Mouse (Mus musculus): ENCODE results near the gene Fzr1. TPM values are rescaled to one million over a fixed set of nuclear protein-coding genes. Genes with fewer than 3 reads are reported as not detected.

Fzr1 gene
- polyA plus RNA-seq, 1 experiment from 2014 or later = 117 TPM

DNA sequence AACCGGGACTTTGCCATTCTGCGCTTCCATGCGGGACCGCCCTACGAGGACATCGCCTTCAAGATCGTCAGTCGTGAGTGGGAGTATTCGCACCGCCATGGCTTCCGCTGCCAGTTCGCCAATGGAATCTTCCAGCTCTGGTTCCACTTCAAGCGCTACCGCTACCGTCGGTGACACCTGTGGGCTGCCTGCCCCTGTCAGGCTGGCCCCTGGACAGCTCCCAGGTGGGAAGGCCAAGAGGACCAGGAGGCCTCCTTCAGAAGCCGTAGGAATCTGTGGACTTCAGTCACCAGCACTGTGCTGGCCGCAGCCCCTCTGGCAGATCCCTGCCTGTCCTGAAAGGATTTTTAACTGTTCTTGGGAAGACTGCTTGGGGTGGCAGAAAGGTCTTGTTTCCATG, 52.5 kb downstream of the Fzr1 start:
- no peak overlapping the region for H3K27ac ChIP-seq

DNA sequence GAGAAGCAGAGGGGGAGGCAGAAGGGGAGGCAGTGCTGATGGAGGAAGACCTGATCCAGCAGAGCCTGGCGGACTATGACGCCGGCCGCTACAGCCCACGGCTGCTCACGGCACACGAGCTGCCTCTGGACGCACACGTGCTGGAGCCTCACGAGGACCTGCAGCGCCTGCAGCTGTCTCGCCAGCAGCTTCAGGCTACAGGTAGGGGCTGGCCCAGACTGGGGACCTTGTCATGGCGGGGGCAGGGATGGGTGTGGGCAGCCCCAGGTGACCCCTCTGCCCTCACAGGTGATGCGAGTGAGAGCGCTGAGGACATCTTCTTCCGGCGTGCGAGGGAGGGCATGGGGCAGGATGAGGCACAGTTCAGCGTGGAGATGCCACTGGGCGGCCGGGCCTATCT, 53.1 kb downstream of the Fzr1 start:
- H3K36me3 ChIP-seq (ENCODE audit: poor library complexity, severe bottlenecking) = peaks cover 63% of the 10 kb centered on the region
- no peak overlapping the region for H3K4me2 ChIP-seq
- no peak for ATAC-seq
- H3K9ac ChIP-seq = no peak overlapping the region
- H3K27ac ChIP-seq = no peak overlapping the region
- H3K4me1 ChIP-seq = peaks cover 16% of the 10 kb centered on the region
- H3K9me3 ChIP-seq (replicated peaks) = no peaks in the 10 kb centered on the region
- 95% methylated on average over 21 of the region's 21 CpGs for WGBS
- H3K27me3 ChIP-seq = no peaks in the 10 kb centered on the region
- no peak overlapping the region for H3K4me3 ChIP-seq

More for the DNA sequence above, 52.5 kb downstream of the Fzr1 start:
- no peaks in the 10 kb centered on the region for H3K9me3 ChIP-seq (replicated peaks)
- no peak overlapping the region for H3K9ac ChIP-seq
- no peaks in the 10 kb centered on the region for H3K27me3 ChIP-seq
- WGBS = 95% methylated on average over 18 of the region's 18 CpGs
- H3K4me1 ChIP-seq = peaks cover 16% of the 10 kb centered on the region
- peaks cover 63% of the 10 kb centered on the region for H3K36me3 ChIP-seq (ENCODE audit: poor library complexity, severe bottlenecking)
- no peak for ATAC-seq
- H3K4me3 ChIP-seq = no peak overlapping the region
- no peak overlapping the region for H3K4me2 ChIP-seq

DNA sequence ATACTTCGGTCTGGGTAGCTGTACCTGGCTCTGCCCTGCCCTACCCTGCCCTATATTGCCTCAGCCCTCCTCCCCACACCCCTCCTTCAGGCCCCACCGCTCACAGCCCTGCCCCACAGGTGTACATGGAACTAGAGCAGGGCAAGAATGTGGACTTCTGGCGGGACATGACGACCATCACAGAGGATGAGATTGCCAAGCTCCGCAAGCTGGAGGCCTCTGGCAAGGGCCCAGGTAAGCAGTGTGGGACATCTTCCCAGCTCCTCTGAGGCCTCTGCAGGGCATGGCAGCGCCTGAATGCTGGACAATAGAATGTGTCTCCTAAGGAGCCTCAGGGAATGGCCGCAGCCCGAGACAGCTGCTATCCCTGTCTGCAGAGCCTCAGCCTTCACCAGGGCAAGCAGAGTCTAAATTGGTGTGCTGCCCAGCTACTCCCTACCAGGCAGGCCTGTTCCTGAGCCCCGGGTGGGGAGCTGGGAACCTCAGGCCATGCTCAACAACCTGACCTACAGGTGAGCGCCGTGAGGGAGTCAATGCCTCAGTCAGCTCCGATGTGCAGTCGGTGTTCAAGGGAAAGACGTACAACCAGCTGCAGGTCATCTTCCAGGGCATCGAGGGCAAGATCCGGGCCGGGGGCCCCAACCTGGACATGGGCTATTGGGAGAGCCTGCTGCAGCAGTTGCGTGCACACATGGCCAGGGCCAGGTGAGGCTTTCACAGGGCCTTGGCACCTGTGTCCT, 54.4 kb downstream of the Fzr1 start:
- H3K27ac ChIP-seq = no peak overlapping the region
- peak overlapping the region; percentile 13; the same call in 1 of the 2 replicates for H3K4me3 ChIP-seq
- H3K9ac ChIP-seq = no peak overlapping the region
- H3K4me2 ChIP-seq = no peak overlapping the region
- WGBS = 94% methylated on average over 18 of the region's 18 CpGs
- H3K4me1 ChIP-seq = peaks cover 26% of the 10 kb centered on the region
- H3K9me3 ChIP-seq (replicated peaks) = no peaks in the 10 kb centered on the region
- no peaks in the 10 kb centered on the region for H3K27me3 ChIP-seq
- ATAC-seq = no peak
- H3K36me3 ChIP-seq (ENCODE audit: poor library complexity, severe bottlenecking) = peaks cover 63% of the 10 kb centered on the region

- H3K27ac ChIP-seq = no peak overlapping the region
- peaks cover 30% of the 10 kb centered on the region for H3K4me1 ChIP-seq
- H3K36me3 ChIP-seq (ENCODE audit: poor library complexity, severe bottlenecking) = peaks cover 67% of the 10 kb centered on the region
- ATAC-seq = no peak
- 93% methylated on average over 23 of the region's 23 CpGs for WGBS
- H3K9me3 ChIP-seq (replicated peaks) = no peaks in the 10 kb centered on the region
- H3K9ac ChIP-seq = no peak overlapping the region
- no peak overlapping the region for H3K4me3 ChIP-seq
- no peak overlapping the region; the same call in 1 of the 2 replicates for H3K4me2 ChIP-seq
- no peaks in the 10 kb centered on the region for H3K27me3 ChIP-seq
These were observed 55.1 kb downstream of the Fzr1 start for GRCm38 (mm10) chr10:81323141-81323775.

DNA sequence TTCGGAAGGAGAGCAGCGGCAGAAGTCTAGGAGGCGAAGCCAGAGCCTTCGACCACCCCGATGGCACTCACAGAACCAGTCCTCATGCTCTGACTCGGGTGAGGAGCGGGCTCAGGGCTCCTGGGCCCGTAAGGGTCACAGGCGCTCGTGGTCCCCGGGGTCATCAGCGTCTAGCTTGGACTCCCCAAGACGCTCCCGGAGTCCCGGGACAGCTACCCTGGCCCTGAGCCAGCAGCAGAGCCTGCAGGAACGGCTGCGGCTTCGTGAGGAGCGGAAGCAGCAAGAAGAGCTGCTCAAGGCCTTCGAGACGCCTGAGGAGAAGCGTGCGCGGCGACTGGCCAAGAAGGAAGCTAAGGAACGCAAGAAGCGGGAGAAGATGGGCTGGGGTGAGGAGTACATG, 55.9 kb downstream of the Fzr1 start:
- peak overlapping the region; percentile 85 for H3K4me2 ChIP-seq
- peaks cover 30% of the 10 kb centered on the region for H3K4me1 ChIP-seq
- no peaks in the 10 kb centered on the region for H3K9me3 ChIP-seq (replicated peaks)
- H3K4me3 ChIP-seq = peak overlapping the region; percentile 96; the same call in 1 of the 2 replicates
- 96% methylated on average over 27 of the region's 27 CpGs for WGBS
- H3K36me3 ChIP-seq (ENCODE audit: poor library complexity, severe bottlenecking) = peaks cover 67% of the 10 kb centered on the region
- no peak overlapping the region for H3K9ac ChIP-seq
- no peaks in the 10 kb centered on the region for H3K27me3 ChIP-seq
- H3K27ac ChIP-seq = no peak overlapping the region
- ATAC-seq = no peak

DNA sequence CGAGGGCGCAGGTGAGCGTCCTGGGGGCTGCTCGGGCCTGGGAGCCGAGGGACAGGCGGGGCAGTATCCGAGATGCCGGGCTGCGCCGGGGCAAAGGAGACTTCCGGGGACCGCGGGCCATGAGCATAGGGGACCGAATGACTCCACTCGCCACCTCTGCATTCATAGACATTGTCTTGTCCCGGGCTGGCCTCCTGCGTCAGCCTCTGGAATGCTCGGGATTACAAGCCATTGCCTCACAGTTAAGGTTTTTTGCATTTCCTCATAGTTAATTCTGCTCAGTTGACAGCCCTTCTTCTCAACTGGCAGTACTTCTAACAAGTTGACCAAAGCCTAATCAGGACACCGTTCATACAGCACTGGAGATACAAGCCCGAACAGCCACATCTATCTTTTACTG, 56.9 kb downstream of the Fzr1 start:
- ATAC-seq = peak; percentile 0; the same call in 1 of the 2 replicates

GRCm38 (mm10) chr10:81320550-81321347, 57.6 kb downstream of the Fzr1 start, which contains the start of gene Cactin:
TSS of gene Cactin (plus strand) at chr10:81321103.
- Histone ChIP-seq H3K9ac (peak within 1 kb of the TSS; percentile 90), H3K4me1 (peaks cover 42% of the 10 kb centered on the region), H3K4me2 (peak within 1 kb of the TSS; percentile 85), H3K4me3 (peak within 1 kb of the TSS; percentile 96), H3K9me3 (replicated peaks) (no peaks in the 10 kb centered on the region), H3K36me3 (ENCODE audit: poor library complexity, severe bottlenecking) (peaks cover 62% of the 10 kb centered on the region), H3K27ac (peak within 1 kb of the TSS; percentile 88), H3K27me3 (no peaks in the 10 kb centered on the region)
- ATAC-seq = peak; percentile 93
- WGBS = under 1% methylated on average over 68 of the region's 68 CpGs

More for the DNA sequence above, 56.9 kb downstream of the Fzr1 start:
- H3K4me2 ChIP-seq = peak overlapping the region; percentile 85
- no peaks in the 10 kb centered on the region for H3K9me3 ChIP-seq (replicated peaks)
- H3K27me3 ChIP-seq = no peaks in the 10 kb centered on the region
- peaks cover 39% of the 10 kb centered on the region for H3K4me1 ChIP-seq
- peak overlapping the region; percentile 90 for H3K9ac ChIP-seq
- peak overlapping the region; percentile 88 for H3K27ac ChIP-seq
- H3K4me3 ChIP-seq = peak overlapping the region; percentile 96
- 3% methylated on average over 20 of the region's 20 CpGs for WGBS
- peaks cover 62% of the 10 kb centered on the region for H3K36me3 ChIP-seq (ENCODE audit: poor library complexity, severe bottlenecking)

DNA sequence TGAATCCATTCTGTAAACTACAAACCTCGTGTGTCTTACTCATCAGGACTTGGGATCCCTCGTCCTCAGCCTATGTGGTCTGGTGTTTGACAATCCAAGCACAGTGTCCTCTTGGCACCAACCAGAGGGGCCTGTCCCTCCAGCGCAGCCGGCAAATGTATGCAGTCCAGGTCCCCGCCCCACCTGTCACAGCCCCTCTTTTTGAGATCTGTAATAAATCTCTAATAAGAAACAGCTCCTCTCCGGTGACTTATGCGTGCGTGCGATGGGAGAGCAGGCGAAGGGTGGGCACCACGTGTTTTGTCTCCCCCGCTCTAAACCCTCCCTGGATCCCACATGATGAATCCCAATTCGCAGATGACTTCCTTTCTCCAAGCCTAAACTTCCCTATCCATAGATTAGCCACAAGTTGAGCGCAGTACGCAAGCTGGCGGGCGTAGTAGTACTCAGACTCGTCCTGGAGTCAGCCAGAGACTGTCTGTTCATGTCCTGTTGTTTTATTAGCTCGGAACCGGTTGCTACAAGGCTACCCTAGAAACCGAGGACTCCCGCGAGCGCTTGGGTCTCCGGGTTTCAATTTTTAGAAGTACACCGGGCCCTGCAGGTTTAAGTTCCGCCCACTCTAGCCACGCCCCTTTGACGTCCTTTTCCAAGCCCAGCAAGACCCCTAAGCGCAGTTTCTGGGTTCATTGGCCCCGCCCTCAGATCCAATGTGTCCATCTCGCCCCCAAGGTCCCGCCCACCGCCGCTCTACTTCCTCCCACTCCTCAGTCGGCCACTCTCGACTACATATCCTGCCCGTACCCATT, 58.4 kb downstream of the Fzr1 start:
- H3K9me3 ChIP-seq (replicated peaks) = no peaks in the 10 kb centered on the region
- 2% methylated on average over 38 of the region's 38 CpGs for WGBS
- H3K27me3 ChIP-seq = no peaks in the 10 kb centered on the region
- peak overlapping the region; percentile 96 for H3K4me3 ChIP-seq
- ATAC-seq = peak; percentile 0
- H3K4me2 ChIP-seq = peak overlapping the region; percentile 85
- peaks cover 62% of the 10 kb centered on the region for H3K36me3 ChIP-seq (ENCODE audit: poor library complexity, severe bottlenecking)
- peak overlapping the region; percentile 62 for H3K9ac ChIP-seq
- H3K27ac ChIP-seq = peak overlapping the region; percentile 88
- H3K4me1 ChIP-seq = peaks cover 42% of the 10 kb centered on the region

DNA sequence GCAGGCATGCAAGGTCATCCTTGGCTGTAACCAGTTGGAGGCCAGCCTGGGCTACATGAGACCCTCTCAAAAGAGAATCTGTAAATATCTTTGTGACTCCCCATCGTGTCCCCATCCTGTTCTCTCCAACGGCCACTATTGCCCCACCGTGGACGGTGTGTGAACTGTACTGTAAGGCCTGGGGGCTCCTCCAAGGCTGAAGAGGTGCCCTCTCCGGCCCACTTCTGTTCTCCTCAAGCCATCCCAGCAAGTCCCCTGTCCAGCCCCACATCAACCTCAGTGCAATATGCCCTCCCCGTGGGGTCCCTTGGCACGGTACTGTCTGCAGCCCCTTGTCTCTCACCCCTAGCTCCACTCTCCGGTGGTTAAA, 59.0 kb downstream of the Fzr1 start:
- Histone ChIP-seq H3K27me3 (no peaks in the 10 kb centered on the region), H3K4me1 (peaks cover 42% of the 10 kb centered on the region), H3K27ac (peak overlapping the region; percentile 88; the same call in 1 of the 2 replicates), H3K4me2 (peak overlapping the region; percentile 85), H3K36me3 (ENCODE audit: poor library complexity, severe bottlenecking) (peaks cover 62% of the 10 kb centered on the region), H3K9me3 (replicated peaks) (no peaks in the 10 kb centered on the region), H3K4me3 (peak overlapping the region; percentile 96), H3K9ac (peak overlapping the region; percentile 62)
- WGBS = 42% methylated on average over 8 of the region's 8 CpGs
- ATAC-seq = no peak

DNA sequence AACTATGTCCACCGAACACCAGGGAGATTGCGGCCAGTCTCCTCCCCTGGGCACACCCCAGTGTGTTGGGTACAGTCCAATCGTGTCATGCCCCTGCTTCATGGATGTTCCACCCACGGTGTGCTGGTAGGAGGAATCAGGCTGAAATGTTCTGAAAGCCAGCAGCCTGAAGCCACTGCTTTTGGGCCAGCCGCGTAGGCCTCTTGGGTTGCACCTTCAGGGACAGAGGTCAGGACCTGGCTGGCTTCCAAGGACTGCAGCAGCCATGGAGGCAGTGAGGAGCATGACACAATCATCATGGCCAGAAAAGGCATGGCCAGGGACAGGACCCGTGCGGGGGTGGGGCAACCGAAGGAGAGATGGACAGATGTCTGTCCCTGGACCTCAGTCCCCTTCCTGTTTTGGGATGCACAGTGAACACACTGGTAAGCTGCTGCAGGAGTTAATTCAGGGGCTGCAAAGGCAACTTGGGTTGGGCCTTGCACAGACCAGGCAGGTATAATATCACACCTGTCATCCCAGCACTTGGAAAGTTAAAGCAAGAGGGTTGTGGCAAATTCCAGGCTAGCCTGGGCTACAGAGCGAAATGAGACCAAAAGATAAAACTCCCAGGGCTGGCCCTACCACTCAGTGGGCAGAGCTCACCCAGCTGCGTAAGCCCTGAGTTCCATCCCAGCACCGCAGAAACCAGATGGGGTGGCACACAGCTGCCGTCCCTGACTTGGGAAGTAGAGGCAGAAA, 59.6 kb downstream of the Fzr1 start:
- Histone ChIP-seq H3K9ac (peak overlapping the region; percentile 62; the same call in 1 of the 2 replicates), H3K36me3 (ENCODE audit: poor library complexity, severe bottlenecking) (peaks cover 62% of the 10 kb centered on the region), H3K27ac (no peak overlapping the region), H3K27me3 (no peaks in the 10 kb centered on the region), H3K9me3 (replicated peaks) (no peaks in the 10 kb centered on the region), H3K4me3 (no peak overlapping the region), H3K4me1 (peaks cover 42% of the 10 kb centered on the region), H3K4me2 (peak overlapping the region; percentile 85)
- no peak for ATAC-seq
- 93% methylated on average over 13 of the region's 13 CpGs for WGBS

GRCm38 (mm10) chr10:81317273-81317672, 61.0 kb downstream of the Fzr1 start:
- H3K4me1 ChIP-seq = peaks cover 34% of the 10 kb centered on the region
- no peak overlapping the region for H3K27ac ChIP-seq
- no peak overlapping the region; the same call in 1 of the 2 replicates for H3K4me3 ChIP-seq
- H3K9ac ChIP-seq = peak overlapping the region; percentile 56
- no peaks in the 10 kb centered on the region for H3K9me3 ChIP-seq (replicated peaks)
- ATAC-seq = no peak
- H3K27me3 ChIP-seq = no peaks in the 10 kb centered on the region
- H3K36me3 ChIP-seq (ENCODE audit: poor library complexity, severe bottlenecking) = peaks cover 62% of the 10 kb centered on the region
- WGBS = 10% methylated on average over 18 of the region's 20 CpGs
- H3K4me2 ChIP-seq = 0 out of 2 replicates have a peak overlapping the region, but pooled peaks have one; percentile 19
